Mouse (Mus musculus): ENCODE results near the gene Ubac2. TPM values are rescaled to one million over a fixed set of nuclear protein-coding genes. Genes with fewer than 3 reads are reported as not detected.
"Not testable (repeated sequence)": the region's sequence is repeated elsewhere in the genome, so short reads cannot be mapped to it uniquely, and the experiment has no call there.

Ubac2 gene
- polyA plus RNA-seq, 1 experiment from 2014 or later = 72.9 TPM

DNA sequence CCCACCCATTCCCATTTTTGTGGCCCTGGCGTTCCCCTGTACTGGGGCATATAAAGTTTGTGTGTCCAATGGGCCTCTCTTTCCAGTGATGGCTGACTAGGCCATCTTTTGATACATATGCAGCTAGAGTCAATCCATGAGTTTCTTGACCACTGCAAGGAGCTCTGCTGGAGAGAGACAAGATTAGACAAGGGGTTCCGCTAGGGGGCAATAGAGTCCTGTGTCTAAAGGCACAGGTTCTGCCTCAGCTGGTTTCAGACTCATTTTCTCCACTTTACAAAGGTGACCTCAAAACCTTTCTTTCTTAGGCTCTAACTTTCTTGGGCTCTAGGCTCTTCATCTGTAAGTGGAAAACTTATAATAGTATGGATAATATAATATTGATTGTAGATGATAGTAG, 13.3 kb upstream of the Ubac2 start:
- not testable (repeated sequence) for H3K9ac ChIP-seq (ENCODE audit: low read length); ATAC-seq (replicated peaks; ENCODE audit: low FRiP score); H3K9me3 ChIP-seq (ENCODE audit: control insufficient read depth, low read length); H3K4me3 ChIP-seq (ENCODE audit: low read depth, low read length); H3K36me3 ChIP-seq (ENCODE audit: control insufficient read depth, insufficient read depth, low read length); H3K4me1 ChIP-seq (replicated peaks; ENCODE audit: control insufficient read depth, insufficient read depth, low read length); H3K27ac ChIP-seq (ENCODE audit: low read depth, low read length); H3K27me3 ChIP-seq (ENCODE audit: control insufficient read depth, insufficient read depth, low read length); H3K4me2 ChIP-seq (ENCODE audit: low read depth, low read length, severe bottlenecking)
- DNase-seq (ENCODE audit: low spot score) = peak; percentile 78
- 3% methylated on average over 2 of the region's 2 CpGs for WGBS

DNA sequence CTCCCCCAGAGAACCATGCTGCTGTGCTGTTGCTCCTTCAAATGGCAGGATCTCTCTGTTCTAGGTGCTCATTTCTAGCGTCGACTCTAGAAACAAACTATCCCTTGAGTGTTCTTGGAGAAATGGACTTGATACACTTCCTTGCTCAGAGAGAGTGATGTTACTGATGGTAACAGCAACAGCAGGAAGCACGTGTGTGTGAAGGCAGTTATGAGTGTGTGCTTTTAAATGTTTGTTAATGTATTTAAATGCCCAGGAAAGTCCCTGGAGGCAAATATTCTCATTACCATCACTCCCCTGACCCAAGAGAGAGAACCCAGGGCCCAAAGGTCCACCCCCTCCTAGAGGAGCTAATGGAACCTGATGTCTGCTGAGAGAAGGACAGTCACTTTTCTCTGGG, 11.8 kb upstream of the Ubac2 start:
- DNase-seq (ENCODE audit: low spot score) = peak; percentile 43
- 84% methylated on average over 3 of the region's 3 CpGs for WGBS
- Histone ChIP-seq H3K9me3 (ENCODE audit: control insufficient read depth, low read length) (no peaks in the 10 kb centered on the region), H3K4me1 (replicated peaks; ENCODE audit: control insufficient read depth, insufficient read depth, low read length) (no peaks in the 10 kb centered on the region), H3K36me3 (ENCODE audit: control insufficient read depth, insufficient read depth, low read length) (no peaks in the 10 kb centered on the region), H3K4me2 (ENCODE audit: low read depth, low read length, severe bottlenecking) (no peak overlapping the region), H3K4me3 (ENCODE audit: low read depth, low read length) (no peak overlapping the region), H3K9ac (ENCODE audit: low read length) (no peak overlapping the region), H3K27ac (ENCODE audit: low read depth, low read length) (no peak overlapping the region), H3K27me3 (ENCODE audit: control insufficient read depth, insufficient read depth, low read length) (no peaks in the 10 kb centered on the region)
- ATAC-seq (replicated peaks; ENCODE audit: low FRiP score) = no peak

GRCm38 (mm10) chr14:121869111-121869510, 9.3 kb upstream of the Ubac2 start:
- Histone ChIP-seq H3K9ac (ENCODE audit: low read length) (no peak overlapping the region), H3K36me3 (ENCODE audit: control insufficient read depth, insufficient read depth, low read length) (no peaks in the 10 kb centered on the region), H3K9me3 (ENCODE audit: control insufficient read depth, low read length) (no peaks in the 10 kb centered on the region), H3K27me3 (ENCODE audit: control insufficient read depth, insufficient read depth, low read length) (no peaks in the 10 kb centered on the region), H3K27ac (ENCODE audit: low read depth, low read length) (no peak overlapping the region), H3K4me3 (ENCODE audit: low read depth, low read length) (no peak overlapping the region), H3K4me1 (replicated peaks; ENCODE audit: control insufficient read depth, insufficient read depth, low read length) (no peaks in the 10 kb centered on the region), H3K4me2 (ENCODE audit: low read depth, low read length, severe bottlenecking) (no peak overlapping the region)
- WGBS = 85% methylated on average over 1 of the region's 1 CpGs
- ATAC-seq (replicated peaks; ENCODE audit: low FRiP score) (no peak), DNase-seq (ENCODE audit: low spot score) (no peak)

- Histone ChIP-seq H3K27me3 (ENCODE audit: control insufficient read depth, insufficient read depth, low read length) (no peaks in the 10 kb centered on the region), H3K9ac (ENCODE audit: low read length) (no peak overlapping the region), H3K4me2 (ENCODE audit: low read depth, low read length, severe bottlenecking) (no peak overlapping the region), H3K4me1 (replicated peaks; ENCODE audit: control insufficient read depth, insufficient read depth, low read length) (no peaks in the 10 kb centered on the region; the same call in 1 of the 2 replicates), H3K4me3 (ENCODE audit: low read depth, low read length) (no peak overlapping the region), H3K36me3 (ENCODE audit: control insufficient read depth, insufficient read depth, low read length) (no peaks in the 10 kb centered on the region), H3K9me3 (ENCODE audit: control insufficient read depth, low read length) (no peaks in the 10 kb centered on the region), H3K27ac (ENCODE audit: low read depth, low read length) (no peak overlapping the region)
- 93% methylated on average over 1 of the region's 1 CpGs for WGBS
- DNase-seq (ENCODE audit: low spot score) (no peak), ATAC-seq (replicated peaks; ENCODE audit: low FRiP score) (no peak)
These were observed 5.7 kb upstream of the Ubac2 start for GRCm38 (mm10) chr14:121872760-121873159.

DNA sequence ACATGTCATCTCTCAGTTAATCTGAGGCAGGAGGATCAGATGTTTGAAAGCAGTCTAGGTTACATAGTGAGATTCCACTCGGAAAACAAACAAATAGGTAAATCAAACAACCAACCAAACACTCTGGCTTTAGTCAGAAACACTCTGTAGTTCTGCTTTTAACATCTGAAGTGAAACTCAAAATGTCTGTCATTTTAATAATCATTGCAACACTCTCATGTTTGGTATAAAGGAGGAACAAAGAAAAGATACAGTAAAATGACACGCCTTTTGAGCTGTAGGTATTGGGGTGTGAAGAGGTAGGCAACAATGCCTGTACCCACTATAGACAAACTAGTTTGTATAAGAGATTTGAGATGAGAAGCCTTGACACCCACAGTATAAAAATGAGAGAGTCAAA, 5.2 kb upstream of the Ubac2 start:
- Histone ChIP-seq H3K4me1 (replicated peaks; ENCODE audit: control insufficient read depth, insufficient read depth, low read length) (no peaks in the 10 kb centered on the region; the same call in 1 of the 2 replicates), H3K9me3 (ENCODE audit: control insufficient read depth, low read length) (no peaks in the 10 kb centered on the region), H3K4me2 (ENCODE audit: low read depth, low read length, severe bottlenecking) (no peak overlapping the region), H3K27ac (ENCODE audit: low read depth, low read length) (no peak overlapping the region), H3K4me3 (ENCODE audit: low read depth, low read length) (no peak overlapping the region), H3K9ac (ENCODE audit: low read length) (no peak overlapping the region), H3K36me3 (ENCODE audit: control insufficient read depth, insufficient read depth, low read length) (no peaks in the 10 kb centered on the region), H3K27me3 (ENCODE audit: control insufficient read depth, insufficient read depth, low read length) (no peaks in the 10 kb centered on the region)
- WGBS = 84% methylated on average over 2 of the region's 2 CpGs
- DNase-seq (ENCODE audit: low spot score) (no peak), ATAC-seq (replicated peaks; ENCODE audit: low FRiP score) (no peak)

DNA sequence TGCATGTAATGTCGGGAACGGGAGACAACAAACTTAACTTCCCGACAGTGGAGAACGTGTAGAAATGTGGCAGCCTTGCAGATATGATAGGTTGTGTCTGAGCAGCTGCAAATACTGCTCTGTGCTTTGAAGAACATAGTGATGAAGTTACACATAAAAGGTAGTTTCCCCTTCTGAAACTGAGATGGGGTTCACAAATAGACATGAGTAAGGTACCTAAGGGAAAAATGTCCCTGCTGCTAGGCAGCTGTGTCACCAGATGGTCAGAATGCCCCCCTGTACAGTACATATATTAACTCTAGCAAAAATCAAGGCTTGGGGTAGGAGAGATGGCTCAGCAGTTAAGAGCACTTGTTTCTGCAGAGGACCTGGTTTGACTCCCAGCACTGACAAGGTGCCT, 4.8 kb upstream of the Ubac2 start:
- Histone ChIP-seq H3K4me2 (ENCODE audit: low read depth, low read length, severe bottlenecking) (no peak overlapping the region), H3K9me3 (ENCODE audit: control insufficient read depth, low read length) (no peaks in the 10 kb centered on the region), H3K4me3 (ENCODE audit: low read depth, low read length) (no peak overlapping the region), H3K36me3 (ENCODE audit: control insufficient read depth, insufficient read depth, low read length) (no peaks in the 10 kb centered on the region), H3K27me3 (ENCODE audit: control insufficient read depth, insufficient read depth, low read length) (no peaks in the 10 kb centered on the region), H3K9ac (ENCODE audit: low read length) (no peak overlapping the region), H3K4me1 (replicated peaks; ENCODE audit: control insufficient read depth, insufficient read depth, low read length) (no peaks in the 10 kb centered on the region; the same call in 1 of the 2 replicates), H3K27ac (ENCODE audit: low read depth, low read length) (no peak overlapping the region)
- DNase-seq (ENCODE audit: low spot score) (no peak), ATAC-seq (replicated peaks; ENCODE audit: low FRiP score) (no peak)
- WGBS = 89% methylated on average over 4 of the region's 4 CpGs

GRCm38 (mm10) chr14:121876190-121876589, 2.2 kb upstream of the Ubac2 start:
- not testable (repeated sequence) for H3K27ac ChIP-seq (ENCODE audit: low read depth, low read length); DNase-seq (ENCODE audit: low spot score); H3K4me2 ChIP-seq (ENCODE audit: low read depth, low read length, severe bottlenecking); ATAC-seq (replicated peaks; ENCODE audit: low FRiP score); H3K4me1 ChIP-seq (replicated peaks; ENCODE audit: control insufficient read depth, insufficient read depth, low read length); H3K4me3 ChIP-seq (ENCODE audit: low read depth, low read length); H3K36me3 ChIP-seq (ENCODE audit: control insufficient read depth, insufficient read depth, low read length); H3K9ac ChIP-seq (ENCODE audit: low read length); H3K9me3 ChIP-seq (ENCODE audit: control insufficient read depth, low read length); H3K27me3 ChIP-seq (ENCODE audit: control insufficient read depth, insufficient read depth, low read length)
- 68% methylated on average over 2 of the region's 2 CpGs for WGBS

DNA sequence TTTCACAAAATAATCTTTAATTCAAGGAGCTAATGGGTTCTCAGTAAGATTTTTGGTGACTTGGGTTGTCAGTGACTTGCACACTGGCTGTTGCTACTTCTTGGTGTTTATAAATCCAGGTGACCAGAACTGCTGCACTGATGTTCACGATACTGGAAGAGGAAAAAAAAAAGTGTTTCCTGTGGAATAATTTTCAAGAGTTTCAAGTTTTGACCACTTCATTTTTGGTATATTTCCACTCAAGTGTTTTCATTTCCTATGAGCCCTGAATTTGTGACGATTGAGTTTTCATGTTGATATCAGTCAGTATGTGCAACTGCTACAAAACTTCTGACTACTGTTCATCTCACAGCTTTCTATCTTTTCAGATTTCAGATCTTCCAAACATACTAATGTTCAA, 1.6 kb upstream of the Ubac2 start:
- no peak overlapping the region for H3K27ac ChIP-seq (ENCODE audit: low read depth, low read length)
- H3K4me3 ChIP-seq (ENCODE audit: low read depth, low read length) = no peak overlapping the region
- 94% methylated on average over 2 of the region's 2 CpGs for WGBS
- DNase-seq (ENCODE audit: low spot score) (no peak), ATAC-seq (replicated peaks; ENCODE audit: low FRiP score) (no peak)
- peaks cover 5% of the 10 kb centered on the region; the same call in 1 of the 2 replicates for H3K4me1 ChIP-seq (replicated peaks; ENCODE audit: control insufficient read depth, insufficient read depth, low read length)
- H3K9ac ChIP-seq (ENCODE audit: low read length) = no peak overlapping the region
- H3K4me2 ChIP-seq (ENCODE audit: low read depth, low read length, severe bottlenecking) = no peak overlapping the region
- H3K27me3 ChIP-seq (ENCODE audit: control insufficient read depth, insufficient read depth, low read length) = no peaks in the 10 kb centered on the region
- H3K36me3 ChIP-seq (ENCODE audit: control insufficient read depth, insufficient read depth, low read length) = no peaks in the 10 kb centered on the region
- H3K9me3 ChIP-seq (ENCODE audit: control insufficient read depth, low read length) = no peaks in the 10 kb centered on the region

GRCm38 (mm10) chr14:121877640-121878039, 780 bp upstream of the Ubac2 start:
- Histone ChIP-seq H3K27ac (ENCODE audit: low read depth, low read length) (no peak overlapping the region), H3K36me3 (ENCODE audit: control insufficient read depth, insufficient read depth, low read length) (no peaks in the 10 kb centered on the region), H3K9ac (ENCODE audit: low read length) (peak overlapping the region; percentile 94), H3K4me2 (ENCODE audit: low read depth, low read length, severe bottlenecking) (peak overlapping the region; percentile 68), H3K4me1 (replicated peaks; ENCODE audit: control insufficient read depth, insufficient read depth, low read length) (peaks cover 5% of the 10 kb centered on the region; the same call in 1 of the 2 replicates), H3K9me3 (ENCODE audit: control insufficient read depth, low read length) (no peaks in the 10 kb centered on the region), H3K4me3 (ENCODE audit: low read depth, low read length) (peak overlapping the region; percentile 92), H3K27me3 (ENCODE audit: control insufficient read depth, insufficient read depth, low read length) (no peaks in the 10 kb centered on the region)
- ATAC-seq (replicated peaks; ENCODE audit: low FRiP score) (no peak), DNase-seq (ENCODE audit: low spot score) (no peak)
- 34% methylated on average over 8 of the region's 8 CpGs for WGBS

All from forebrain, embryonic 11.5 days (tissue).